10 mouse cellular contexts compared by ENCODE assay signal in the genomic region with DNA sequence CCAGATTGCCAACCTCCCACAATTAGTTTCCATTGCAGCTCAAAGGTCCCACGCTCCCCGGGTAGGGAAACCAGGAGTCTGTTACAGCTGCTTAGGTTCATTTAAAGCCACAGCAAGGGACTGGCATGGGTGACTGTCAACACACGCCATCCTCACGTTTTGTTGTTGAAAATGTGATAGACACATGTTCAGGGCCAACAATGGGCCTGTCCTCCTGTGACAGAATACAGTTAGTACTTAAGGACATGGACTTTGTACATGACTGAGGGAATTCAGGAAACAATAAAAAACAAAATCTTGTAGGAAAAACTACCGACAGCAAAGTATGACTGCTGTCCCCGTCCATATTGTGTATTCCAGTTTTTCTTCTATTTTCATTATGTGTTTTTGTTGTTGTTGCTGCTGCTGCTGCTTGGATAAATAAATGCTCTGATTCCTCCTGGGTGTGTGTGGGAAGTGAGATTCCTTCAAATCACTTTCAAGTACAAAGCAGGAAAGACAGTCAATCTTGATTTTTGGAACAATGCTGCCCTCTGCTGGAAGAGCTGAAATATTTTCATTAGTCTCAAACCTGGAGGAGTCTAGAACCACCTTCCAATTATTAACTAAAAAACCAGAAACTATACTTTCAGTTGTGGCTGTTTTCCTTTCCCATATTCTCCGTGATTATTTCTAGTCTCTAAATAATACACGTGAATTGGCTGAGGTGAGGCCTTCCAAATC. TPM values are rescaled to one million over a fixed set of nuclear protein-coding genes. Genes with fewer than 3 reads are reported as not detected.
DNase-seq lines count a peak whose midpoint lies in the region; TF ChIP-seq lines count a peak whose summit lies in the region.
"Had no signal": no experiment of that assay in that cellular context is flagged by ENCODE, and none has a peak within 500 bp of the region (broad histone marks: within the 10 kb centered on the region; RNA-seq: fewer than 3 reads in every experiment).

No protein-coding gene starts in this region.

- WGBS in midbrain, embryonic 10.5 days, result 71% methylated on average over 8 of the region's 8 CpGs

- intact Hi-C loops in heart, postnatal 36 days (cut with DNase I), result loop anchor here (1.0 to 10.0 kb wide), 8 partner anchors 26 to 1218 kb away; partner anchors contain the start of genes Ipo11 and Smim15

- no peaks in the 10 kb centered on the region for H3K9me3 ChIP-seq in midbrain, embryonic 10.5 days (replicated peaks)
- H3K9me3 ChIP-seq: embryonic facial prominence, embryonic 12.5 days had no signal

- no peaks in the 10 kb centered on the region for H3K27me3 ChIP-seq in midbrain, embryonic 10.5 days (ENCODE audit: low read depth, poor library complexity, severe bottlenecking)
- no peaks in the 10 kb centered on the region for H3K27me3 ChIP-seq in testis, adult 2 months (ENCODE audit: control insufficient read depth, insufficient read depth, low read length)
- H3K27me3 ChIP-seq: embryonic facial prominence, embryonic 12.5 days had no signal

- H3K27ac ChIP-seq in layer of hippocampus, adult 2 months, result peak overlapping the region; percentile 62
- H3K27ac ChIP-seq in midbrain, embryonic 10.5 days (replicated peaks), result no peak overlapping the region
- H3K27ac ChIP-seq in testis, adult 2 months (ENCODE audit: control insufficient read depth, insufficient read depth, low read depth, low read length), result no peak overlapping the region
- H3K27ac ChIP-seq: embryonic facial prominence, embryonic 12.5 days; macrophage had no signal

- TF ChIP-seq CTCF in layer of hippocampus, adult 2 months (conservative IDR thresholded peaks at IDR 0.05), result peak; percentile 87
- TF ChIP-seq CTCF in testis, adult 2 months (IDR thresholded peaks at IDR 0.05; ENCODE audit: control insufficient read depth, insufficient read depth, insufficient replicate concordance, low read depth, low read length), result peak; percentile 19; the same call in 1 of the 2 replicates

- TF ChIP-seq POLR2A in testis, adult 2 months (IDR thresholded peaks at IDR 0.05; ENCODE audit: control insufficient read depth, low read depth, low read length), result no peak

- H3K4me1 ChIP-seq in midbrain, embryonic 10.5 days, result peaks cover 7% of the 10 kb centered on the region
- H3K4me1 ChIP-seq in testis, adult 2 months (ENCODE audit: control insufficient read depth, insufficient read depth, low read length), result no peaks in the 10 kb centered on the region

- DNase-seq in layer of hippocampus, adult 18-20 months (ENCODE audit: low spot score in 2 of 2), result peak; percentile 59 to 69
- DNase-seq in layer of hippocampus, adult 8-10 months (ENCODE audit: low spot score in 2 of 2), result no peak
- DNase-seq in R1 (ENCODE audit: low read depth, low spot score), result peak; percentile 64
- peak; percentile 84 for DNase-seq in embryo, embryonic 10.5 days (ENCODE audit: low spot score)
- DNase-seq in heart, postnatal 36 days, result peak; percentile 47 to 71
- peak; percentile 63 to 77 for DNase-seq in layer of hippocampus, adult 2 months (ENCODE audit: low spot score in 2 of 2)
- peak; percentile 20 for DNase-seq in midbrain, embryonic 10.5 days (ENCODE audit: low spot score)

- no peaks in the 10 kb centered on the region for H3K36me3 ChIP-seq in midbrain, embryonic 10.5 days
- no peaks in the 10 kb centered on the region for H3K36me3 ChIP-seq in testis, adult 2 months (ENCODE audit: control insufficient read depth, insufficient read depth, low read length)
- H3K36me3 ChIP-seq: embryonic facial prominence, embryonic 12.5 days had no signal

- no peak overlapping the region for H3K4me3 ChIP-seq in layer of hippocampus, adult 2 months
- H3K4me3 ChIP-seq in midbrain, embryonic 10.5 days, result no peak overlapping the region
- no peak overlapping the region for H3K4me3 ChIP-seq in testis, adult 2 months (ENCODE audit: control insufficient read depth, low read depth, low read length)
- H3K4me3 ChIP-seq: embryonic facial prominence, embryonic 12.5 days had no signal

RNA-seq across cellular contexts. Expression of gene Ndufaf2, which starts 5.6 kb away (rescaled TPM):
- 10 to 100 TPM; 21.1 to 22.8 TPM for total RNA-seq in layer of hippocampus, adult 18-20 months (2021)
- 10 to 100 TPM; 16.1 to 21.8 (median 19.8) TPM for total RNA-seq in layer of hippocampus, adult 8-10 months (2022)
- 10 to 100 TPM; 23.1 to 30.4 TPM for total RNA-seq in heart, postnatal 36 days (2021)
- 10 to 100 TPM; 21.5 to 24.2 TPM for total RNA-seq in layer of hippocampus, adult 2 months (2021)
- 83.3 and 88.9 TPM in 2 replicates for polyA plus RNA-seq in midbrain, embryonic 10.5 days (2016; fragmentation: Nextera tagmentation; extraction: Ambion mirVana)
- 49.3 and 51.2 TPM in 2 replicates for polyA plus RNA-seq in testis, adult 2 months (2012; rRNA removed)

RNA-seq across cellular contexts. Expression of gene Ercc8, which starts 5.7 kb away (rescaled TPM):
- 10 to 100 TPM; 14.6 to 14.9 TPM for total RNA-seq in layer of hippocampus, adult 18-20 months (2021)
- total RNA-seq in layer of hippocampus, adult 8-10 months (2022), result 10 to 100 TPM; 15.3 to 19.8 (median 16.2) TPM
- 1 to 10 TPM; 5.5 to 6.6 TPM for total RNA-seq in heart, postnatal 36 days (2021)
- 10 to 100 TPM; 17.1 to 18.3 TPM for total RNA-seq in layer of hippocampus, adult 2 months (2021)
- polyA plus RNA-seq in midbrain, embryonic 10.5 days (2016; fragmentation: Nextera tagmentation; extraction: Ambion mirVana), result 23.0 and 24.2 TPM in 2 replicates
- polyA plus RNA-seq in testis, adult 2 months (2012; rRNA removed), result 30.1 and 32.2 TPM in 2 replicates

Comparison
In these comparisons a context has a peak if more than half of its experiments do, and no peak if none do; other contexts are left out.
1. DNase-seq: peak in layer of hippocampus, adult 18-20 months (2 of 2), R1 (single experiment), embryo, embryonic 10.5 days (single experiment), heart, postnatal 36 days (2 of 2), layer of hippocampus, adult 2 months (2 of 2) and midbrain, embryonic 10.5 days (single experiment); none in layer of hippocampus, adult 8-10 months (0 of 2).